24 mouse cellular contexts compared by ENCODE assay signal in genomic region chr13:53320899-53321298, GRCm38 (mm10). TPM values are rescaled to one million over a fixed set of nuclear protein-coding genes. Genes with fewer than 3 reads are reported as not detected.
DNase-seq lines count a peak whose midpoint lies in the region; ATAC-seq and TF ChIP-seq lines count a peak whose summit lies in the region.
"Had no signal": no experiment of that assay in that cellular context is flagged by ENCODE, and none has a peak within 500 bp of the region (broad histone marks: within the 10 kb centered on the region; RNA-seq: fewer than 3 reads in every experiment).

No protein-coding gene starts in this region.

- no peak for TF ChIP-seq CTCF in thymus, adult 2 months (IDR thresholded peaks at IDR 0.05; ENCODE audit: borderline replicate concordance, control insufficient read depth, extremely low read depth, insufficient read depth, low read length, poor library complexity)

- no peaks in the 10 kb centered on the region for H3K9me3 ChIP-seq in embryonic facial prominence, embryonic 11.5 days (replicated peaks; ENCODE audit: control insufficient read depth, low read length)
- no peaks in the 10 kb centered on the region for H3K9me3 ChIP-seq in liver, embryonic 11.5 days (ENCODE audit: control insufficient read depth, low read length)
- H3K9me3 ChIP-seq: hindbrain, embryonic 15.5 days had no signal

- H3K4me1 ChIP-seq in embryonic facial prominence, embryonic 11.5 days (ENCODE audit: control insufficient read depth, insufficient read depth, low read length): no peaks in the 10 kb centered on the region
- H3K4me1 ChIP-seq in thymus, adult 2 months (replicated peaks; ENCODE audit: control insufficient read depth, insufficient read depth, low read length): no peaks in the 10 kb centered on the region
- no peaks in the 10 kb centered on the region for H3K4me1 ChIP-seq in liver, embryonic 11.5 days (replicated peaks; ENCODE audit: control insufficient read depth, insufficient read depth, low read length)
- H3K4me1 ChIP-seq: hindbrain, embryonic 15.5 days had no signal

- H3K9ac ChIP-seq in embryonic facial prominence, embryonic 11.5 days (replicated peaks; ENCODE audit: low read length): no peak overlapping the region
- H3K9ac ChIP-seq in liver, embryonic 11.5 days (ENCODE audit: low read depth, low read length): no peak overlapping the region
- H3K9ac ChIP-seq: hindbrain, embryonic 15.5 days had no signal

- TF ChIP-seq POLR2A in thymus, adult 2 months (IDR thresholded peaks at IDR 0.05; ENCODE audit: control insufficient read depth, extremely low read depth, insufficient read depth, low read length, poor library complexity): no peak

- no peak overlapping the region for H3K27ac ChIP-seq in embryonic facial prominence, embryonic 11.5 days (replicated peaks; ENCODE audit: low read depth, low read length)
- no peak overlapping the region for H3K27ac ChIP-seq in thymus, adult 2 months (ENCODE audit: control insufficient read depth, insufficient read depth, low read length)
- H3K27ac ChIP-seq in liver, embryonic 11.5 days (ENCODE audit: low read depth, low read length): no peak overlapping the region
- H3K27ac ChIP-seq: hindbrain, embryonic 15.5 days had no signal

- H3K4me3 ChIP-seq in embryonic facial prominence, embryonic 11.5 days (ENCODE audit: low read depth, low read length): no peak overlapping the region
- H3K4me3 ChIP-seq in thymus, adult 2 months (ENCODE audit: control insufficient read depth, insufficient read depth, low read length): no peak overlapping the region
- no peak overlapping the region for H3K4me3 ChIP-seq in liver, embryonic 11.5 days (ENCODE audit: low read depth, low read length)
- H3K4me3 ChIP-seq: hindbrain, embryonic 15.5 days had no signal

- WGBS in embryonic facial prominence, embryonic 11.5 days: 27% methylated on average over 12 of the region's 12 CpGs
- WGBS in thymus, adult 2 months: 91% methylated on average over 12 of the region's 12 CpGs
- 68% methylated on average over 12 of the region's 12 CpGs for WGBS in liver, embryonic 11.5 days

- DNase-seq in NIH3T3 (ENCODE audit: low read depth): peak; percentile 31
- peak; percentile 75 for DNase-seq in embryo, embryonic 10 days (ENCODE audit: low spot score)
- DNase-seq in embryonic facial prominence, embryonic 11.5 days (ENCODE audit: low spot score): peak; percentile 83
- DNase-seq in hindlimb bud, embryonic 11.5 days (ENCODE audit: extremely low spot score, low read depth, low spot score): peak; percentile 53
- no peak for DNase-seq in thymus, adult 2 months
- DNase-seq in liver, embryonic 11.5 days (ENCODE audit: low spot score): no peak
- DNase-seq in frontal cortex, postnatal 14 days (ENCODE audit: low spot score in 2 of 2): no peak
- DNase-seq: adrenal gland, postnatal 14 days; cerebellum, adult 2 months; cerebellum, postnatal 36 days; gastrocnemius, postnatal 25 days; heart, adult 18-20 months; kidney, postnatal 36 days; liver; lung, postnatal 4 days; right cerebral cortex, postnatal 25 days; spleen, adult 18-20 months had no signal

- no peaks in the 10 kb centered on the region for H3K27me3 ChIP-seq in embryonic facial prominence, embryonic 11.5 days (ENCODE audit: control insufficient read depth, insufficient read depth, low read length)
- H3K27me3 ChIP-seq in thymus, adult 2 months (ENCODE audit: control insufficient read depth, insufficient read depth, low read length): no peaks in the 10 kb centered on the region
- no peaks in the 10 kb centered on the region for H3K27me3 ChIP-seq in liver, embryonic 11.5 days (replicated peaks; ENCODE audit: control insufficient read depth, insufficient read depth, low read length)
- H3K27me3 ChIP-seq: hindbrain, embryonic 15.5 days had no signal

- H3K4me2 ChIP-seq in embryonic facial prominence, embryonic 11.5 days (ENCODE audit: low read depth, low read length): no peak overlapping the region
- H3K4me2 ChIP-seq in liver, embryonic 11.5 days: no peak overlapping the region
- H3K4me2 ChIP-seq: hindbrain, embryonic 15.5 days; midbrain, embryonic 11.5 days had no signal

- peak; percentile 71; the same call in 1 of the 2 replicates for ATAC-seq in embryonic facial prominence, embryonic 11.5 days (replicated peaks; ENCODE audit: insufficient number of reproducible peaks, low FRiP score, low TSS enrichment, low read depth)
- no peak for ATAC-seq in megakaryocyte-erythroid progenitor cell, adult 5-6 weeks (replicated peaks; ENCODE audit: low FRiP score, low TSS enrichment, poor library complexity, severe bottlenecking)
- ATAC-seq in liver, embryonic 11.5 days (replicated peaks; ENCODE audit: low FRiP score): no peak
- ATAC-seq: activated CD4-positive, CD25-positive, alpha-beta regulatory T cell, adult 4 months; forebrain, embryonic 14.5 days; intestine, embryonic 16.5 days had no signal

- H3K36me3 ChIP-seq in embryonic facial prominence, embryonic 11.5 days (replicated peaks; ENCODE audit: control insufficient read depth, insufficient read depth, low read depth, low read length): no peaks in the 10 kb centered on the region
- H3K36me3 ChIP-seq in thymus, adult 2 months (ENCODE audit: control insufficient read depth, insufficient read depth, low read length): no peaks in the 10 kb centered on the region
- H3K36me3 ChIP-seq in liver, embryonic 11.5 days (ENCODE audit: control insufficient read depth, insufficient read depth, low read length): no peaks in the 10 kb centered on the region
- H3K36me3 ChIP-seq: hindbrain, embryonic 15.5 days had no signal

RNA-seq across cellular contexts. Expression of gene Ror2, which starts 35.0 kb away (rescaled TPM):
- 10.2 and 11.8 TPM in 2 replicates for polyA plus RNA-seq in embryonic facial prominence, embryonic 11.5 days (2014; fragmentation: Nextera tagmentation; extraction: Ambion mirVana)
- polyA plus RNA-seq in thymus, adult 2 months (2012; rRNA removed): 0.65 and 0.71 TPM in 2 replicates
- not detected in 2 replicates for total RNA-seq in megakaryocyte-erythroid progenitor cell, adult 5-6 weeks (2014; fragmentation: Nextera tagmentation)
- not detected in 2 replicates for total RNA-seq in megakaryocyte-erythroid progenitor cell, adult 5-6 weeks (2017)
- polyA plus RNA-seq in liver, embryonic 11.5 days (2014; fragmentation: Nextera tagmentation; extraction: Ambion mirVana): 3.8 and 4.3 TPM in 2 replicates
- total RNA-seq: MEL had no signal
- polyA plus RNA-seq: activated CD4-positive, CD25-positive, alpha-beta regulatory T cell, adult 4 months had no signal

RNA-seq across cellular contexts. Expression of gene Sptlc1, which starts 56.3 kb away (rescaled TPM):
- 39.5 and 42.1 TPM in 2 replicates for polyA plus RNA-seq in embryonic facial prominence, embryonic 11.5 days (2014; fragmentation: Nextera tagmentation; extraction: Ambion mirVana)
- polyA plus RNA-seq in thymus, adult 2 months (2012; rRNA removed): 21.7 and 24.2 TPM in 2 replicates
- total RNA-seq in megakaryocyte-erythroid progenitor cell, adult 5-6 weeks (2014; fragmentation: Nextera tagmentation): 12.1 and 19.3 TPM in 2 replicates
- 23.1 and 32.4 TPM in 2 replicates for total RNA-seq in megakaryocyte-erythroid progenitor cell, adult 5-6 weeks (2017)
- 27.5 and 28.0 TPM in 2 replicates for polyA plus RNA-seq in liver, embryonic 11.5 days (2014; fragmentation: Nextera tagmentation; extraction: Ambion mirVana)
- total RNA-seq: MEL had no signal

Comparison
In these comparisons a context has a peak if more than half of its experiments do, and no peak if none do; other contexts are left out.
1. DNase-seq: peak in NIH3T3 (single experiment), embryo, embryonic 10 days (single experiment), embryonic facial prominence, embryonic 11.5 days (single experiment) and hindlimb bud, embryonic 11.5 days (single experiment); none in thymus, adult 2 months (single experiment), liver, embryonic 11.5 days (single experiment) and frontal cortex, postnatal 14 days (0 of 2).